Mouse (Mus musculus) liver, postnatal 0 days (tissue): Measurements from ENCODE around the gene Dusp18. TPM values are rescaled to one million over a fixed set of nuclear protein-coding genes. Genes with fewer than 3 reads are reported as not detected.

Experiments used
- ATAC-seq: fragments of 200-750 bp; cut with Nextera tagmentation; 2 replicates; pipeline ENCODE4 v1.8.0; 2017; ENCODE audit warnings: mild to moderate bottlenecking, moderate library complexity
- DNase-seq: peaks from one replicate; pipeline ENCODE4 v3.0.0-alpha.2; 2016
- H3K27ac ChIP-seq: fragments of 300-500 bp; sonication (generic); 2 replicates; pipeline ENCODE4 v1.5.1; 2014; ENCODE audit warnings: antibody characterized with exemption, moderate library complexity, mild to moderate bottlenecking, low read depth
- H3K27me3 ChIP-seq: fragments of 300-500 bp; sonication (generic); 2 replicates; pipeline ENCODE4 v1.6.1; 2014; ENCODE audit warnings: low read length, control low read depth, mixed read lengths; ENCODE audit not compliant: insufficient read depth
- H3K36me3 ChIP-seq: fragments of 300-500 bp; sonication (generic); replicated peaks from 2 replicates; pipeline ENCODE4 v1.6.1; 2014; ENCODE audit warnings: mild to moderate bottlenecking, control low read depth, low read length, moderate library complexity, mixed read lengths; ENCODE audit not compliant: insufficient read depth
- H3K4me1 ChIP-seq: fragments of 300-500 bp; sonication (generic); 2 replicates; pipeline ENCODE4 v1.6.1; 2014; ENCODE audit warnings: antibody characterized with exemption, mild to moderate bottlenecking, control low read depth; ENCODE audit not compliant: insufficient read depth
- H3K4me2 ChIP-seq: fragments of 300-500 bp; sonication (generic); 2 replicates; pipeline ENCODE4 v1.6.1; 2014; ENCODE audit warnings: low read depth, mild to moderate bottlenecking, low read length, moderate library complexity, mixed read lengths
- H3K4me3 ChIP-seq: fragments of 300-500 bp; sonication (generic); 2 replicates; pipeline ENCODE4 v1.5.1; 2014; ENCODE audit warnings: low read depth, low read length
- H3K9ac ChIP-seq: fragments of 300-500 bp; sonication (generic); replicated peaks from 2 replicates; pipeline ENCODE4 v1.6.1; 2014; ENCODE audit warnings: mild to moderate bottlenecking, moderate library complexity
- H3K9me3 ChIP-seq: fragments of 300-500 bp; sonication (generic); 2 replicates; pipeline ENCODE4 v1.6.1; 2016; ENCODE audit warnings: mild to moderate bottlenecking, control low read depth, low read length, mixed read lengths
- CTCF ChIP-seq: sonication (generic); IDR thresholded peaks from 2 replicates; pipeline ENCODE4 v1.5.1; 2016; ENCODE audit warnings: antibody characterized with exemption, low read depth
- EP300 ChIP-seq: IDR thresholded peaks from 2 replicates; pipeline ENCODE4 v1.6.1; 2016; ENCODE audit warnings: antibody characterized with exemption, low read depth, mild to moderate bottlenecking
- WGBS: fragments of 180-500 bp; shearing (Covaris S2); extraction: QIAGEN DNeasy Blood & Tissue Kit; methylation state at CpG from one replicate; pipeline ENCODE4 v1.1.7; 2014; ENCODE audit not compliant: insufficient replicate concordance; 5-methylcytosine and 5-hydroxymethylcytosine counted together
- polyA plus RNA-seq: library from polyadenylated mRNA; unstranded; fragments of >200 nt; fragmentation: Nextera tagmentation; extraction: Ambion mirVana; gene quantifications from 2 replicates; pipeline ENCODE4 v1.2.1, GENCODE M21; 2015

The Dusp18 gene
- polyA plus RNA-seq, 1 experiment from 2014 or later = 0.27 TPM

GRCm38 (mm10) chr11:3912100-3912874, 17.2 kb downstream of the Dusp18 start:
- no peaks in the 10 kb centered on the region for H3K36me3 ChIP-seq
- no peaks in the 10 kb centered on the region for H3K9me3 ChIP-seq
- no peak for TF ChIP-seq CTCF
- TF ChIP-seq EP300 = no peak
- H3K4me2 ChIP-seq = peak overlapping the region; percentile 84; the same call in 1 of the 2 replicates
- ATAC-seq = no peak
- DNase-seq = no peak
- 34% methylated on average over 19 of the region's 19 CpGs for WGBS
- no peak overlapping the region for H3K27ac ChIP-seq
- no peak overlapping the region for H3K9ac ChIP-seq
- peaks cover 26% of the 10 kb centered on the region for H3K27me3 ChIP-seq
- H3K4me3 ChIP-seq = peak overlapping the region; percentile 59; the same call in 1 of the 2 replicates
- H3K4me1 ChIP-seq = peaks cover 17% of the 10 kb centered on the region

DNA sequence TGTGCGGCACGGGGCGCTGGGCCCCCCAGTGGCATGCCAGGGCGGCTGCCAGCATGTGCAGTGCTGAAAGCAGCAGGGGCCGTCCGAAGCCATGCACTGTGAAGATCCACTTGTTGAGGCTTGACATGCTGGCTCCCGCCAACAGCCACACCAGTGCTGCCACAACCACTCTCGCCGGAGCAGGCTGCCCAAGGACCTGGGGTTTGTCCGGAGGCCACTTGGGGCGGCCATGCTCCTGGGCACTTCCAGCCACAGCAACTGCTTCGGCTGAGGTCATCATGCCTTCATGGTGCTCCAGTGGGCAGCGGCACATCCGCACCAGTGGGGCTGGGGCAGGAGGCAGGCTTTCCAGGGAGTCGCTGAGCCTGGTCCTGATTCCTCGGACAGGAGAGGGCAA, 17.8 kb downstream of the Dusp18 start:
- TF ChIP-seq EP300 (no peak), CTCF (peak; percentile 14; the same call in 1 of the 2 replicates)
- Histone ChIP-seq H3K36me3 (no peaks in the 10 kb centered on the region), H3K4me2 (peak overlapping the region; percentile 84), H3K4me3 (peak overlapping the region; percentile 59), H3K27ac (no peak overlapping the region), H3K9me3 (no peaks in the 10 kb centered on the region), H3K4me1 (peaks cover 17% of the 10 kb centered on the region), H3K9ac (peak overlapping the region; percentile 41), H3K27me3 (peaks cover 26% of the 10 kb centered on the region)
- 9% methylated on average over 16 of the region's 16 CpGs for WGBS
- DNase-seq (no peak), ATAC-seq (no peak)

GRCm38 (mm10) chr11:3913316-3914108, 18.5 kb downstream of the Dusp18 start:
- WGBS = under 1% methylated on average over 65 of the region's 65 CpGs
- Histone ChIP-seq H3K27me3 (peaks cover 26% of the 10 kb centered on the region), H3K27ac (0 out of 2 replicates have a peak overlapping the region, but pooled peaks have one; percentile 22)

DNA sequence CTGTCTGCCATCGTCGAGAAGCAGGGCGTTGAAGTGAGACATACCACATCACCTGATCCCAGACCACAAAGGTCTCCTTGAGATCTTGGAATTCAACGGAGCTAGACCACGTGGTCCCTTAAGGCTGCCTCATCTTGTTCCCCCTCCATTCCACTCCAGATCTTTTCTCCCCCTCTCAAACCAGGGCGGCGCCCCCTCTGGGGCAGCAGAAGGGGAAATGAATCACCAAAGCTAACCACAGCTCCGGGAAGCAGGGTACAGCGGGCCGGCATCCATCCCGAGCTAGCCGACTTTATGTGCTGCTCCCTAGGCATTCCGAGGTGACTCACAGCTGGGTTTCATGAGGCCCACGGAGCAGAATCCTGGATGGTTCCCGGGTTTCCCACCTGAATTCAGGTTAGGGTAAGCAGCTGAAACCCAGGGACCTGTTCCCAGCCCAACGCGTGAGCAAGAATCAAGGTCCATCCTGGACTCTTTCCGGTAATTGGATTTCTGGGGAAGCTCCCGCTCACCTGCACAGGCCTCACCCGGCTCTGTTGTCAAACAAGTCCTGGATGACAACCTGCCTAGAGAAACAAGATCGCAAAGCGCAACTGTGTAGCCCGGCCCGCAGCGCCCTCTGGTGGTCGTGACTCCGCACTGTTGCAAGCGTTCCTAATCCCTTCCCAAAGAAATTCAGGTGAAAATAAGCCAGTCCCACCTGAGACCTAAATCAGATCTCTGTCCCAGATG, 19.2 kb downstream of the Dusp18 start, which contains the start of gene Slc35e4:
Gene Slc35e4, minus strand, starts transcription at position 556 of the 732 bp plus-strand sequence.
- Histone ChIP-seq H3K27ac (0 out of 2 replicates have a peak within 1 kb of the TSS, but pooled peaks have one; percentile 39), H3K4me2 (peak within 1 kb of the TSS; percentile 84), H3K9me3 (no peaks in the 10 kb centered on the region), H3K36me3 (0 out of 2 replicates have a peak, but pooled peaks cover 4% of the 10 kb centered on the region), H3K27me3 (peaks cover 26% of the 10 kb centered on the region), H3K9ac (peak within 1 kb of the TSS; percentile 41), H3K4me1 (peaks cover 17% of the 10 kb centered on the region), H3K4me3 (peak within 1 kb of the TSS; percentile 59)
- ATAC-seq (peak; percentile 72), DNase-seq (peak; percentile 85)
- TF ChIP-seq EP300 (no peak), CTCF (peak; percentile 90)
- 1% methylated on average over 28 of the region's 28 CpGs for WGBS

More at GRCm38 (mm10) chr11:3913316-3914108, 18.5 kb downstream of the Dusp18 start:
- ATAC-seq = peak; percentile 71
- peak overlapping the region; percentile 41 for H3K9ac ChIP-seq
- DNase-seq = peak; percentile 81
- peak overlapping the region; percentile 84 for H3K4me2 ChIP-seq
- no peaks in the 10 kb centered on the region for H3K9me3 ChIP-seq
- H3K4me3 ChIP-seq = peak overlapping the region; percentile 59
- TF ChIP-seq CTCF (no peak), EP300 (no peak)
- no peaks in the 10 kb centered on the region for H3K36me3 ChIP-seq
- peaks cover 17% of the 10 kb centered on the region for H3K4me1 ChIP-seq

- WGBS = 48% methylated on average over 1 of the region's 1 CpGs
- H3K9ac ChIP-seq = no peak overlapping the region
- no peak overlapping the region for H3K4me3 ChIP-seq
- TF ChIP-seq CTCF (peak; percentile 56), EP300 (no peak)
- DNase-seq = no peak
- H3K9me3 ChIP-seq = no peaks in the 10 kb centered on the region
- H3K27ac ChIP-seq = no peak overlapping the region
- peaks cover 21% of the 10 kb centered on the region for H3K36me3 ChIP-seq
- H3K4me2 ChIP-seq = no peak overlapping the region
- no peak for ATAC-seq
- H3K4me1 ChIP-seq = peaks cover 7% of the 10 kb centered on the region
- peaks cover 7% of the 10 kb centered on the region for H3K27me3 ChIP-seq
These were observed 23.7 kb downstream of the Dusp18 start for GRCm38 (mm10) chr11:3918738-3919137.
